Mouse (Mus musculus): ENCODE data around the gene Ocm. TPM values are rescaled to one million over a fixed set of nuclear protein-coding genes. Genes with fewer than 3 reads are reported as not detected.

Ocm gene
- total RNA-seq, 2 experiments from 2014 or later: not detected

Other genes starting within 250 kb of the Ocm start
- 10 to 100 TPM; 28.7 to 31.7 TPM for gene Eif2ak1, start 208.9 kb downstream of the Ocm start, total RNA-seq (2021)
- gene Ankrd61, start 129.0 kb downstream of the Ocm start, total RNA-seq (2021): under 1 TPM; 0.25 to 0.26 TPM
- gene Aimp2, start 116.8 kb downstream of the Ocm start, total RNA-seq (2021): 10 to 100 TPM; 92.1 to 96.2 TPM
- gene Pms2, start 116.7 kb downstream of the Ocm start, total RNA-seq (2021): 10 to 100 TPM; 11.0 to 15.4 TPM
- not detected for gene Gm42421, start 98.5 kb downstream of the Ocm start, total RNA-seq (2021)
- gene Rsph10b, start 93.6 kb downstream of the Ocm start, total RNA-seq (2021): 1 to 10 TPM; 2.5 to 2.7 TPM
- gene Ccz1, start 11.8 kb downstream of the Ocm start, total RNA-seq (2021): 10 to 100 TPM; 40.8 to 43.7 TPM
- gene Lmtk2, start 73.8 kb upstream of the Ocm start, total RNA-seq (2021): 10 to 100 TPM; 13.8 to 15.0 TPM
- not detected for gene Bhlha15, start 163.6 kb upstream of the Ocm start, total RNA-seq (2021)
- gene Tecpr1, start 196.9 kb upstream of the Ocm start, total RNA-seq (2021): 10 to 100 TPM; 27.5 to 28.6 TPM
- gene Bri3, start 217.8 kb upstream of the Ocm start, total RNA-seq (2021): 10 to 100 TPM; 59.4 to 62.4 TPM

Measured in gastrocnemius, postnatal 4 days (tissue).